Mouse (Mus musculus) gastrocnemius, adult 18-20 months (tissue): ENCODE results near the gene Man2a2. TPM values are rescaled to one million over a fixed set of nuclear protein-coding genes. Genes with fewer than 3 reads are reported as not detected.
"Not testable (repeated sequence)": the region's sequence is repeated elsewhere in the genome, so short reads cannot be mapped to it uniquely, and the experiment has no call there.

Source experiments
- DNase-seq: peaks from one replicate; pipeline ENCODE4 v3.0.0; 2021; ENCODE audit warnings: low spot score
- total RNA-seq, 2 experiments: library from RNA; stranded (reverse); gene quantifications; 2 replicates each; pipeline ENCODE4 v1.2.3; 2021

Man2a2 gene
- total RNA-seq, 2 experiments from 2014 or later = 132 to 136 TPM

GRCm38 (mm10) chr7:80339793-80340628, 31.2 kb downstream of the Man2a2 start:
- peak; percentile 99 for DNase-seq

GRCm38 (mm10) chr7:80339371-80339770, 31.8 kb downstream of the Man2a2 start:
- peak; percentile 22 for DNase-seq

- DNase-seq = no peak
Measured at GRCm38 (mm10) chr7:80336932-80337331, 34.2 kb downstream of the Man2a2 start.

GRCm38 (mm10) chr7:80334848-80335247, 36.3 kb downstream of the Man2a2 start:
- DNase-seq = no peak

- no peak for DNase-seq
Measured at GRCm38 (mm10) chr7:80331433-80331832, 39.7 kb downstream of the Man2a2 start.

- no peak for DNase-seq
Measured at GRCm38 (mm10) chr7:80330278-80330677, 40.9 kb downstream of the Man2a2 start.

GRCm38 (mm10) chr7:80326076-80326475, 45.1 kb downstream of the Man2a2 start:
- no peak for DNase-seq

GRCm38 (mm10) chr7:80325292-80325868, 45.8 kb downstream of the Man2a2 start:
- no peak for DNase-seq

GRCm38 (mm10) chr7:80324816-80325119, 46.4 kb downstream of the Man2a2 start:
- DNase-seq = not testable (repeated sequence)

- DNase-seq = peak; percentile 94
Measured at GRCm38 (mm10) chr7:80324043-80324815, 46.9 kb downstream of the Man2a2 start, which contains the start of gene Rccd1. Gene Rccd1, minus strand, starts transcription at chr7:80324454.

- DNase-seq = no peak
Measured at GRCm38 (mm10) chr7:80323336-80323735, 47.8 kb downstream of the Man2a2 start.

GRCm38 (mm10) chr7:80319846-80320496, 51.2 kb downstream of the Man2a2 start:
- DNase-seq = no peak

- no peak for DNase-seq
Measured at GRCm38 (mm10) chr7:80318670-80319069, 52.5 kb downstream of the Man2a2 start.

- DNase-seq = no peak
Measured at GRCm38 (mm10) chr7:80317439-80318115, 53.6 kb downstream of the Man2a2 start.

GRCm38 (mm10) chr7:80315733-80316132, 55.4 kb downstream of the Man2a2 start:
- DNase-seq = no peak

- DNase-seq = no peak
Measured at GRCm38 (mm10) chr7:80310771-80311170, 60.4 kb downstream of the Man2a2 start.

GRCm38 (mm10) chr7:80307766-80308165, 63.4 kb downstream of the Man2a2 start:
- DNase-seq = no peak

GRCm38 (mm10) chr7:80301522-80301921, 69.7 kb downstream of the Man2a2 start:
- DNase-seq = no peak

- DNase-seq = no peak
Measured at GRCm38 (mm10) chr7:80299568-80299967, 71.6 kb downstream of the Man2a2 start.
